Mouse (Mus musculus): ENCODE results near the gene Apex2. TPM values are rescaled to one million over a fixed set of nuclear protein-coding genes. Genes with fewer than 3 reads are reported as not detected.

The Apex2 gene
- polyA plus RNA-seq (2015; fragmentation: Nextera tagmentation; extraction: Ambion mirVana) = 21.8 and 24.1 TPM in 2 replicates

DNA sequence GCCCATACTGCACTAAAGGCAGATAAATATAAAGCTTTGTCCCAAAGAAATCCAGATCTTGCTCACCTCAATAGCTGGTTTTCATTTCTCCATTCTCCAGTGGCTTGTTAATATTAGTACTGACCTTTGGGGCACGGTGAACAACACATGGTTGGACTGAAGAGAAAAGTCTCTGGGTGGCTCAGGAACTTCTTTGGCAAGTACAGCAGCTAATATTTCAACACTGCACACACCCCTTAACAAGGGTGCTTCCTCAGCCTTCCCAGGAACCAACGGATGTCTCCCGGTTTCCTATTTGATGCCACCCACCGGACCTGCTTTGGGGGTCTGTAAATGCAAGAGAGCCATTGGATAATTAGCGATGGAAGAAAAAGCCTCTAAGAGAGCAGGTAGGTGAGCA, at the start of gene Apex2:
Apex2 (minus strand) TSS at position 173 of the 400 bp plus-strand sequence.
- WGBS = 70% methylated on average over 5 of the region's 5 CpGs
- ATAC-seq (ENCODE audit: borderline replicate concordance, extremely low read depth, low FRiP score, low TSS enrichment) = no peak
- Histone ChIP-seq H3K36me3 (peaks cover 2% of the 10 kb centered on the region; the same call in 1 of the 2 replicates), H3K4me2 (peak within 1 kb of the TSS; percentile 63), H3K27me3 (no peaks in the 10 kb centered on the region), H3K4me3 (peak within 1 kb of the TSS; percentile 55), H3K9me3 (no peaks in the 10 kb centered on the region), H3K9ac (0 out of 2 replicates have a peak within 1 kb of the TSS, but pooled peaks have one; percentile 59), H3K4me1 (no peaks in the 10 kb centered on the region), H3K27ac (peak within 1 kb of the TSS; percentile 90; the same call in 1 of the 2 replicates)

DNA sequence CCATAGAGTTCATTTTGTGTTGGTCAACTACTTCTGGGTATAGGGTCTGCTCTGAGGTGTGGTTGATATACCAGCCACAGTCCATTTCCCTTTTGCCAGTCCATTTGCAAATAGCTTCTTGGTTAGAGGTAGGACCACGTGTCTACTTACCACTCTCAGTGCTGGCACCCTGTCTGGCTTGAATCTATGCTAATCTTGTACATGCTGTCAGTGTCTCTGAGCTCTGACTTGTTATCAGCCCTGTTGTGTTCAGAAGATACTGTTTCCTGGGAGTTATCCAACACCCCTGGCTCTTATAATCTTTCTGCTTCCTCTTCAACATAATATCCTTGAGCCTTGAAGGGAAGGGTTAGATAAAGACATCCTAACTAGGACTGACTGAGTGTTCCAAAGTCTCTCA, 46.8 kb upstream of the Apex2 start:
- ATAC-seq (ENCODE audit: borderline replicate concordance, extremely low read depth, low FRiP score, low TSS enrichment) = no peak
- no peaks in the 10 kb centered on the region for H3K27me3 ChIP-seq

DNA sequence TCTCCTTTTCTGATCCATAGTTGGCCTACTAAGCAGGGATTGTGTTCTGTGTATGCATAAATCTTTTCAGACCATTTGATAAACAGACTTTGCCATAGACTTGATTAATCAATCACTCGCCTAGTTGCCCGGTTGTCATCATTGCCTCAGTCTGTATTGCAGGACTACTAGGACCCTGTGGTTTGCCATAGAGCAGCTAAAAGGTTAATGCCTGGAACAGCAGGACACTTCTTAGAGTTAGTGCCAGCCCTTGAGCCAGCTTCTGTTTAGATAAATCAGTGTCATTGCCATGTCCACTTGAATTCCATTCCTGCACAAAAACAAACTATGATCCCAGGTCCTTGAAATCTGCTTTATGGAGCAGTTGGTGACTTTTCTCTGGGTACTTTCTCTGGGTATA, 9.2 kb upstream of the Apex2 start:
- 63% methylated on average over 2 of the region's 2 CpGs for WGBS
- H3K9me3 ChIP-seq = no peaks in the 10 kb centered on the region
- H3K4me2 ChIP-seq = no peak overlapping the region
- no peak for ATAC-seq (ENCODE audit: borderline replicate concordance, extremely low read depth, low FRiP score, low TSS enrichment)
- no peaks in the 10 kb centered on the region for H3K4me1 ChIP-seq
- no peaks in the 10 kb centered on the region for H3K27me3 ChIP-seq
- H3K36me3 ChIP-seq = no peaks in the 10 kb centered on the region
- H3K27ac ChIP-seq = no peak overlapping the region
- no peak overlapping the region for H3K4me3 ChIP-seq
- H3K9ac ChIP-seq = no peak overlapping the region

More for the DNA sequence above, 46.8 kb upstream of the Apex2 start:
- Histone ChIP-seq H3K4me1 (no peaks in the 10 kb centered on the region), H3K27ac (no peak overlapping the region), H3K4me2 (no peak overlapping the region), H3K4me3 (no peak overlapping the region), H3K9ac (no peak overlapping the region), H3K9me3 (no peaks in the 10 kb centered on the region), H3K36me3 (no peaks in the 10 kb centered on the region)
- WGBS = 60% methylated on average over 1 of the region's 1 CpGs

DNA sequence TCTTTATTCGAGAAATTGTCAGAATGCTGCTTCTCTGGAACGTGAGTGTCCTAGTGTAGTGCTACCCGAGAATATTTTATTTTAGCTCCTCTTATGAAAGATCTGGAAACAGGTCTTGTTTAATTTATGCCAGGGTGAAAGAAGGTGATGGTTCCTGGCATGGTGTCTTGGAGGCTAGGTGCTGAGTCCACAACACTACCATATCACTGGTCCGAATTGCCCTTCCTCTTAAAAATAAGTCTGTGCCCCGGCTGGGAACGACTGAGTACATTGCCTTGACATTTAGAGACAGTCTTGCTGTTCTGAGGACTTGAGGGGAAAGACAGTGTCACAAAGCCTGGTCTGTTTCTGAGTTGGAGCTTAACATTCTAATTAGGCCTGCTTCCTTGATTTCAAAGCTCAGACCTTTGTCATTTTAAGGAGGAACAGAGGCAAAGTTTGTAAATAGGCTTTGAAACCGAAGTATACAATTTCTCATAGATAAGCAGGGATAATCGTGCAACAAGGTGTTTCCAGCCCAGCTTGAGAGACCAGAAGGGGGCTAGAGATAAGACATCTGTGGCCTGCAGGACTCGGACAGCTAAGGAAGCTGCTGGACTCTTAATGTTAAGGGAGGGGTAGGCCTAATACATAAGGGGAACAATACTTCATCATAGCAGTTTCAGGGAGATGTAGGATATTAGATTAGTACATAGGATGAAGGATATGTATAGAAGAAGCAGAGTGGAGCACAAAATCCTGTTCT, 5.5 kb upstream of the Apex2 start:
- Histone ChIP-seq H3K9ac (no peak overlapping the region), H3K4me1 (no peaks in the 10 kb centered on the region), H3K9me3 (no peaks in the 10 kb centered on the region), H3K4me3 (no peak overlapping the region), H3K4me2 (no peak overlapping the region), H3K36me3 (no peaks in the 10 kb centered on the region), H3K27ac (no peak overlapping the region), H3K27me3 (no peaks in the 10 kb centered on the region)
- ATAC-seq (ENCODE audit: borderline replicate concordance, extremely low read depth, low FRiP score, low TSS enrichment) = no peak
- 69% methylated on average over 9 of the region's 9 CpGs for WGBS

DNA sequence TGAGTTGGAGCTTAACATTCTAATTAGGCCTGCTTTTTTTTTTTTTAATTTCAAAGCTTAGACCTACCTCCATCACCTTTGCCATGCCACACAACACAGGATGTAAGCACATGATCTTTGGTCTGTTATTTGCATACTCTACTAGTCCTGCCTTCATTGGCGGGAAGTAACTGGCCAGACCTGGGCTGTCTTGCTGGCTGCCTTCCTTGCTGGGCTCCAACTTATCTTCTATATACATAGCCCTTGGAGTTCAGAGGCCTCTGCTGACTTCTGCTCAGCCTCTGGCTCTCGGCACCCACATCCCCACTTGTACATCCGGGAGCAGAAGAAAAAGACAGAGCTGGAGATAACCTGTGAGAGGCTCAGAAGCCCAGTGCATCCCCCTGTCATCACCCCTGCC, 4.5 kb upstream of the Apex2 start:
- Histone ChIP-seq H3K27ac (no peak overlapping the region), H3K9me3 (no peaks in the 10 kb centered on the region), H3K9ac (no peak overlapping the region), H3K36me3 (no peaks in the 10 kb centered on the region), H3K27me3 (no peaks in the 10 kb centered on the region), H3K4me3 (no peak overlapping the region), H3K4me2 (no peak overlapping the region), H3K4me1 (no peaks in the 10 kb centered on the region)
- 80% methylated on average over 3 of the region's 3 CpGs for WGBS
- no peak for ATAC-seq (ENCODE audit: borderline replicate concordance, extremely low read depth, low FRiP score, low TSS enrichment)

DNA sequence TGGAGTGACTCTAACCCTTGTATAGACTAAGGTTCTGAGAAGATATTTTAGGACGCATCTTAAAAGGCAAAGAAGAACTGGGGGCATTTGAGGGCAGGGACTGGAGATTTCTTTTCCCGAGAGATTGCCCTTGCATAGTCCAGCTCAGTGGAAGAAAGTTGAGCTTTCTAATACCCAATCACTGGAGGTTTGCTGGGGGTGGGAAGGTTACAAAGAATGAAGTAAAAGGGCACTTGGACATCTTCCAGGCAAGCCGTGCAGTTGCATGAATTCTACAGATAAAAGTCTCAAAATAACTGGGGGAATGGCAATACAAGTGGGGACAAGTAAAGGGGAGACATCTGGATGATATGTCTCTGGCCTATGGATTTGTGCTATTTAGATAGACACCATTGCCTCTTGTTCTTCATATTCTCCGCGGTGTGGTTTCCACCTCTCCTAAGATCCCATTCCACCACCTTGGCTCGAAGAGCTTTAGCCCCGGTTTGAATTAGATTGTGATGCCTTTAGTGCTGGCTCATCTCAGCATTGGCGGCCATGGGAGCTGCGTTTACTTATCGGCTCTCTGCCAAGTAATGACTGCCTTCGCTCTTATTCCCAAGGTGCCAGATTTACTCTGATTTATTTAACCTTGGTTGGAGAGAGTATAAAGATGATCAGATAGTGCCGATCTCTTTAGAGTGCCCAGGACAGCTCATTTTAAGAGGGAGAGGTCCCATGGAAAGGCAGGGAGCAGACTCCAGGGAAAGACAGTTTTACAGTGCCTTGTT, 3.8 kb upstream of the Apex2 start:
- H3K4me3 ChIP-seq = no peak overlapping the region
- H3K9me3 ChIP-seq = no peaks in the 10 kb centered on the region
- WGBS = 74% methylated on average over 12 of the region's 12 CpGs
- H3K36me3 ChIP-seq = no peaks in the 10 kb centered on the region
- no peak for ATAC-seq (ENCODE audit: borderline replicate concordance, extremely low read depth, low FRiP score, low TSS enrichment)
- no peak overlapping the region for H3K9ac ChIP-seq
- H3K4me2 ChIP-seq = no peak overlapping the region
- no peaks in the 10 kb centered on the region for H3K4me1 ChIP-seq
- no peaks in the 10 kb centered on the region for H3K27me3 ChIP-seq
- no peak overlapping the region for H3K27ac ChIP-seq

DNA sequence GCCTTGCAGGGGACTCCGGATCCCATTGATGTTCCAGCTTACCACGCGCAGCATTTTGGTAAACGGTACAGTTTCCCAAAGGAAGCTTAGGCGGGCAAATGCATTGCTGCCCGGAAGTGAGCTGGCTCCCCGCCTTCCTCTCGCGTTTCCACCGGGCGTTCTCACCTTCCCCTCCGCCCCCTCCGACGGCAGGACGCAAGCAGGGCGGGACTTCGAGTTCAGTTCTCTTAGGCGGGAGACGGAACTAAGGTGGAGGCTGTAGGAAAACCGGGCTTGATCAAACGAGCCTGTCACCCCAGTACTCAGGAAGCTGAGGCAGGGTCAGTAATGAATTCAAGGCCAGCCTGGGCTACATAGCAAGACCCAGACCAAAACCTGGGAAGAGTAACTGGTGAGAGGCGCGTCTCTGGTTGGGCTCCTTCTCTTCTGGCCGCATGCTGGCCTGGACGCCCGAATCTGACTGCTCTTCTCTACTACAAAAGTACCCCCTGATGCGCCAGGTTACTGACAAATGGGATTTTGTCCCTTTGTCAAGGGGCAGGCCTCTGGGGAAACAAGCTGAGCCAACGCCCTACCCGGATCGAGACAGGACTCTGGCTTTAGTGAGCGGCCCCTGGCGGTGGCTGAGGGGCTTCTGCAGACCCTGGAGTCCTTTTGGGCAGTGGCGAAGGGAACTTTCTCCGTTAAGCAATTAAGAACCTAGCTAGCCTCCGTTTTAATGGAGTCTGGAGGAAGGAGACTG, 1.5 kb downstream of the Apex2 start, which contains the start of gene Pfkfb1:
Pfkfb1 (plus strand) TSS at position 207 of the 742 bp plus-strand sequence.
- H3K4me2 ChIP-seq = peak within 1 kb of the TSS; percentile 63
- peak; percentile 96 for ATAC-seq (ENCODE audit: borderline replicate concordance, extremely low read depth, low FRiP score, low TSS enrichment)
- peak within 1 kb of the TSS; percentile 55 for H3K4me3 ChIP-seq
- 14% methylated on average over 35 of the region's 35 CpGs for WGBS
- no peaks in the 10 kb centered on the region for H3K9me3 ChIP-seq
- peak within 1 kb of the TSS; percentile 59 for H3K9ac ChIP-seq
- H3K27me3 ChIP-seq = no peaks in the 10 kb centered on the region
- peaks cover 6% of the 10 kb centered on the region; the same call in 1 of the 2 replicates for H3K36me3 ChIP-seq
- no peaks in the 10 kb centered on the region for H3K4me1 ChIP-seq
- H3K27ac ChIP-seq = peak within 1 kb of the TSS; percentile 90

DNA sequence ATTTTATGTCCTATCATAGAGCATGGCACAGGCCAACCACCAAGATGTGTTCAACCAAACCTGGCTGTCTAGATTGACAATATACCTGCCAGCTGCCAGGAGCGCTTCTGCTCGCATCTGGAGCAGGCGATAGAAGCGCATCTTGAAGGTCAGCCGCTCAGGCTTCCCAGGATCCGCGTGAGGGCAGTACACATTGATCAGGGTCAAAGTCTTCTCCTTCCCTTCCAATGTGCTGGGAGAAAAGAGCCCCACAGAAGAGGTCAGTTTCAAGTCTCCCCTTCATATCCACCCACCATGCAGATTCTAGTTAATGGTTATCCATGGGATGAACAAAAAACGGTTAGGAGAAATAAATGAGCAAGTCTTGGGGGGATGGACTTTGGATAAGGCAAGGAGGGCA, 4.6 kb downstream of the Apex2 start:
- no peaks in the 10 kb centered on the region for H3K4me1 ChIP-seq
- no peak for ATAC-seq (ENCODE audit: borderline replicate concordance, extremely low read depth, low FRiP score, low TSS enrichment)

DNA sequence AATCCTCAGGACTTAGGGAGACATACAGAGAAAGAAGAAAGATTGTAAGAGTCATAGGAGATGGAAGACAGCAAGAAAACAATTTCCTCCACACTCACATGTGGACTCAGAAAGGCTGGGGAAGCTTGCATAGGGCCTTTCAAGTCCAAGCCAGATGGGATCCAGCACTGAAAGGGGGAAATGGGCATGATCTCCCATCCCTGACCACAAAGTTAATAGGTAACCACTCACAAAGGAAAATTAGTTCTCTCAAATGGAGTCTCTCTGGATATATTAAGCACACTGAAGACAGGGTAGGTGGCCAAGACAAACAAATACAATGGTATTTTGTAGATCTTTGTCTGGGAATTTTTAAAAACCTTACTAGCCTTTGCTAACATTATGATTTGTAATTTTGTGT, 7.7 kb downstream of the Apex2 start:
- H3K36me3 ChIP-seq = peaks cover 13% of the 10 kb centered on the region
- ATAC-seq (ENCODE audit: borderline replicate concordance, extremely low read depth, low FRiP score, low TSS enrichment) = no peak
- H3K27ac ChIP-seq = no peak overlapping the region

More for the DNA sequence above, 4.6 kb downstream of the Apex2 start:
- Histone ChIP-seq H3K9ac (no peak overlapping the region), H3K27me3 (no peaks in the 10 kb centered on the region), H3K27ac (no peak overlapping the region), H3K4me3 (no peak overlapping the region), H3K4me2 (no peak overlapping the region), H3K9me3 (no peaks in the 10 kb centered on the region), H3K36me3 (peaks cover 13% of the 10 kb centered on the region)
- WGBS = 88% methylated on average over 8 of the region's 8 CpGs

DNA sequence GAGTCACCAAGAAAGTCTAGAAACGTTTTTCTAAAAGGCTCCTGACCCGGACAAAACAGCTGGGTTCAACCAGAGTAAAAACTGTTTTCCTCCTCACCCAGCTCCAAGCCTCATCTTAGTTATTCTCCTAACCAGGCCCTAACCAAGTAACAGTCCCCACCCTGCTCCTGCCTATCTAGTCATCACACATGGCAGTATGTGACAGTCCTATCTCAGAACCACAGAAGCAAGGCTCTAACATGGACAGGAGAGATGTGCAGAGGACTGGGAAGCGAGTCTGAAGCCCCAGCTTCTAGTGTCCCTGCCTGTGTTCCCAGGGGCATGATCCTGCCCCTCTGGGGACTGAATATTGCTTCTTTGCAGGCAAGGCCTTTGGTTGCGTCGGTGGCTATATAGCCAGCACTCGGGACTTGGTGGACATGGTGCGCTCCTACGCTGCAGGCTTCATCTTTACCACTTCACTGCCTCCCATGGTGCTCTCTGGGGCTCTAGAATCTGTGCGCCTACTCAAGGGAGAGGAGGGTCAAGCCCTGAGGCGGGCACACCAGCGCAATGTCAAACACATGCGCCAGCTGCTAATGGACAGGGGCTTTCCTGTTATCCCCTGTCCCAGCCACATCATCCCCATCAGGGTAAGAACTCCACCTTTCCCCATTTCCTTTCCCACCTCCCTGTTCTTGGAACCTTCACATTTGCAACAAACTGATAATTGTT, 24.9 kb downstream of the Apex2 start:
- H3K9me3 ChIP-seq = no peaks in the 10 kb centered on the region
- no peak overlapping the region for H3K9ac ChIP-seq
- no peaks in the 10 kb centered on the region for H3K36me3 ChIP-seq
- no peak overlapping the region for H3K4me2 ChIP-seq
- no peak overlapping the region for H3K4me3 ChIP-seq
- no peaks in the 10 kb centered on the region for H3K27me3 ChIP-seq
- H3K27ac ChIP-seq = no peak overlapping the region
- 84% methylated on average over 11 of the region's 12 CpGs for WGBS
- ATAC-seq (ENCODE audit: borderline replicate concordance, extremely low read depth, low FRiP score, low TSS enrichment) = no peak
- H3K4me1 ChIP-seq = no peaks in the 10 kb centered on the region

More for the DNA sequence above, 7.7 kb downstream of the Apex2 start:
- H3K4me2 ChIP-seq = no peak overlapping the region
- H3K9ac ChIP-seq = no peak overlapping the region
- no peaks in the 10 kb centered on the region for H3K4me1 ChIP-seq
- no peaks in the 10 kb centered on the region for H3K27me3 ChIP-seq
- H3K9me3 ChIP-seq = no peaks in the 10 kb centered on the region
- no peak overlapping the region for H3K4me3 ChIP-seq

DNA sequence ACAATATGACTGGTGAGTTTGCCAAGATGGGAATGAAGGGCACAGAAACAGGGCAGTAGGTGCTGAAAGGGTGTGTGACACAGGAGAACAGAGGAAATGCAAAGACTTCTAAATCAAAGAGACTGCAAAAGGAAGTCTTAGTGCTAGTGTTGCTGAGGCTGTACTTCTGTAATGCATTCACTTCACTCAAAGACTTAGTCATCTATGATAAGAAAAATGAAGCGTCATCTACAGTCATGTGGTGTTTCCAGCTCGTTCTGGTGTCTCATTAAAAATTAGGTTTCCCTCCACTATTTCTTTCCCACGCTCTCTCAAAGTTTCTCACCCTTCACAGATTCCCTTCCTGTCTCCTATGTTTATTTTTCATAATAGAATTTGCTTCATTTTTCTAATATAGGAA, 35.6 kb downstream of the Apex2 start:
- H3K4me3 ChIP-seq = no peak overlapping the region
- no peak overlapping the region for H3K9ac ChIP-seq
- no peaks in the 10 kb centered on the region for H3K9me3 ChIP-seq
- H3K27me3 ChIP-seq = no peaks in the 10 kb centered on the region
- no peak overlapping the region for H3K27ac ChIP-seq
- WGBS = 61% methylated on average over 3 of the region's 3 CpGs
- no peak overlapping the region for H3K4me2 ChIP-seq
- H3K36me3 ChIP-seq = 0 out of 2 replicates have a peak, but pooled peaks cover 3% of the 10 kb centered on the region
- no peak for ATAC-seq (ENCODE audit: borderline replicate concordance, extremely low read depth, low FRiP score, low TSS enrichment)
- no peaks in the 10 kb centered on the region for H3K4me1 ChIP-seq
